Mouse (Mus musculus) liver, postnatal 0 days (tissue): ENCODE measurements at regions not wholly inside any gene's neighbourhood (a gene's known extent, or its start where the extent isn't known, plus 50 kb on each side); places are given as distances from the start of the nearest gene placed in this dataset.

ENCODE experiments used
- CTCF ChIP-seq: sonication (generic); IDR thresholded peaks from 2 replicates; pipeline ENCODE4 v1.5.1; 2016; ENCODE audit warnings: antibody characterized with exemption, low read depth
- EP300 ChIP-seq: IDR thresholded peaks from 2 replicates; pipeline ENCODE4 v1.6.1; 2016; ENCODE audit warnings: antibody characterized with exemption, low read depth, mild to moderate bottlenecking

GRCm38 (mm10) chrX:19288171-19288570 lies 192.9 kb downstream of the Tex13c3 start:
- TF ChIP-seq CTCF: no peak
- no peak for TF ChIP-seq EP300
